Mouse (Mus musculus) left cerebral cortex, adult 9 months (tissue): ENCODE measurements around the gene Incenp.
"Not testable (repeated sequence)": the region's sequence is repeated elsewhere in the genome, so short reads cannot be mapped to it uniquely, and the experiment has no call there.

Source experiments
- DNase-seq, 2 experiments: peaks; one replicate each; pipeline ENCODE4 v3.0.0; 2022; ENCODE audit warnings: low spot score in 2 of 2

The Incenp gene

GRCm38 (mm10) chr19:9918176-9918861, 19.0 kb upstream of the Incenp start:
- peak in 1 of 2 experiments; percentile 1 for DNase-seq

DNA sequence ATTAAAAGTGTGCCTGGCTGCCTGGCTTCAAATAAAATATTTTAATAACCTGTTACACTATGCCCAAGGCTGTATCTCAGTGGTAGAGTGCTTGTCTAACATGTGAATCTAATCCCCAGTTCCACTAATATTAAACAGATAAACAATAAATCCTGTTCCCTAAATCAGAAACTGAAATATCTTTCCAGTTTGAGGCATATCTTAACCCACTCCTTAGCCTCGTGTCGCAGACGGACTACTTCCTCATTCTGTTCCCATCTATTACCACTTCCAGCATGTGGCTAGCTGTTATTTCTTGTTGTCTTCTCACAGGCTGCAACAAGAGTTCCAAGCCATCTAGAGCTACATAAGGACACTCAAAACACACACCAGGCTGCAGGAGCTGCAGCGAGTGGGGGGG, 18.4 kb upstream of the Incenp start:
- peak in 1 of 2 experiments; percentile 2 for DNase-seq

- peak in 1 of 2 experiments; percentile 85 for DNase-seq
These were observed 16.6 kb upstream of the Incenp start for GRCm38 (mm10) chr19:9915935-9916334.

GRCm38 (mm10) chr19:9914346-9914745, 15.0 kb upstream of the Incenp start:
- DNase-seq = no peak

GRCm38 (mm10) chr19:9913784-9914183, 14.4 kb upstream of the Incenp start:
- DNase-seq = no peak

GRCm38 (mm10) chr19:9911314-9911754, 12.0 kb upstream of the Incenp start:
- peak in 1 of 2 experiments; percentile 50 for DNase-seq

DNA sequence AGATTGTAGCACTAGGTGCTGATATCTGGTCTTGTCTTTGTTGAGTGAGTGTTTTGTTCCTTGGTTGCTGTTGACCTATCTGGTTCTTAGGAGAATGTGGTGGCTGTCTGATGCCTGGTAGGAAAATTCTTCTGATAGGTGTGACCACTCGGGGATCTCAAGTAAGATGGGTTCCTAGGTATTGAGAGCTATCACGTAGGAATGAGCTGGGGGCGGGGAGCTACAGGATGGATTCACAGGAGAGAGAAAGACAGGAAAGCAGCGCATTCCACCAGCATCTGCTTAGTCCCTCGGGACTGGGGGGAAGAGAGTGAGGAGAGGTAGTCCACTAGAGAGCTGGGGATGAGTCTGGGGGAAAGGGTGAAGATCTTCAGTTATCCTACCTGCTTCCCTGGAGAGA, 10.0 kb upstream of the Incenp start:
- no peak for DNase-seq

- not testable (repeated sequence) for DNase-seq
These were observed 1.3 kb upstream of the Incenp start for GRCm38 (mm10) chr19:9900696-9901095.

DNA sequence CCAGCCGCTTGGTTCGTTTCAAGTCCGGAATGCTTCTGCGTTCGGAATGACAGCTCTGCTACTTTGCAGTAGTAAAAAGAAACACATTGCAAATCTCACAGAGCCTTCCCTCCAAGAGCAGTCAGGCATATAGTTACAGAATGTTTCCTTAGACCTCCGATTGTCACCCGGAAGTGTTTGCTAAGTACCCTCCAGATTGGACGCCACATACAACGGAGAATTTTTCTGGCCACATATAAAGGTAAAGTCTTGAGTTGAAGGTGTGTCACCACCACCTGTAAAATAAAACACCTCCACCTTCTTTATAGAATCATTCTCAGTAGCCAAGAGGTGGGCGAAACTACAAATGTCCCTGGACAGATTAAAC, 412 bp upstream of the Incenp start:
- no peak for DNase-seq

- DNase-seq = no peak
These were observed 848 bp downstream of the Incenp start for GRCm38 (mm10) chr19:9898339-9899066.

DNA sequence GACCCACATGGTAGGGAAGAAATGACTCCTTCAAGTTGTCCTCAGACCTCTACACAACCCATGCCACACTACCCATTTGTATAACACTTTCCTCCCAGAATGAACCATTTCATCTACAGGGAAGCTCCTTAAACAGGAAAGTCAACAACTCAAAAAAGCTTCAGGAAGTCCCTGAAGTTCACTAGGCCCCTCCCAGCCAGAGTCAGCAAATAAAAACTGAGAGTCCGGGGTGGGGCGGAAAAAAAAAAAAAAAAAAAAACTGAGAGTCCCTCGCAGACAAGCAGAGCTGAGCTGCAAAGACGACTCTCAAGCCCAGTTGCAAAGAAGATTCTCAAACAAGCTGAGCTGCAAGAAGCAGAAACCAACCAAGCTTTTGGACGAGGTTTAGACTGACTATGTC, 3.3 kb downstream of the Incenp start:
- DNase-seq = no peak

DNA sequence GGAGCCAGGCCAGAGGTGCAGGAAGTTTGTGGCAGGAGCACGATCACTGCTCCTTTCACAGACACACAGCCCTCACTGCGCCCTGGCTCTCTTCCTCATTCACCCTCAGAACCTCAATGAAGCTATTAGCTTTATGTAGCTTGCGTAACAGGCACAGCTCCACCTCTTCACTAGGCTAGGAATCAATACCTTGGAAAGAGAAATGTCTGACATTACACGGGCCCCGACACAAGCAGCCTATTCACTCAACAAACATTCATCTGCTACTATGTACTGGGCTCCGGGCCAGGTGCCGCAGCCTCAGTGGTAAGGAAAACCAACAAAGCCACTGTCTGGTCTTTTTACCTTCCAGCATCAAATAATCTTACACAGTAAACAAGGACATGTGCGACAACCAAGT, 12.6 kb downstream of the Incenp start:
- DNase-seq = no peak

DNA sequence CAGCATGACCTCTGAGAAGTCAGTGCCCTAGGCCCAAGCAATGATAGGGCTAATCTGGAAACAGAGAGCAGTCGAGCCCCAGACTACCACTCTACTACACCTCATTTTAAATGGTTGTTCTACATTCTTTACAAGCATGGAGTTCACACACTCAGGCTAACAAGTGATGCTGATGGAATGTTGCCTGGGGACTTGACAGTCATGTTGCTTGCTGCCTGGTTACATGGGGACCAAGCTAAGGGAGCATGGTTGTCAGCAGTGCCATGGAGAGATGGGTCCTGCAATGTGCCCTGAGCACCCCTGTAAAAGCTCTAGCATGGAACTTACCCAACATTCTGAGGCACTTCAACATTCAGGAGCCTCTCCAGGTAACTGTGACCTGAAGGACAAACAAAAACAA, 13.0 kb downstream of the Incenp start:
- no peak for DNase-seq

- DNase-seq = peak; percentile 56 to 59
These were observed 21.0 kb downstream of the Incenp start for GRCm38 (mm10) chr19:9878186-9878835.

DNA sequence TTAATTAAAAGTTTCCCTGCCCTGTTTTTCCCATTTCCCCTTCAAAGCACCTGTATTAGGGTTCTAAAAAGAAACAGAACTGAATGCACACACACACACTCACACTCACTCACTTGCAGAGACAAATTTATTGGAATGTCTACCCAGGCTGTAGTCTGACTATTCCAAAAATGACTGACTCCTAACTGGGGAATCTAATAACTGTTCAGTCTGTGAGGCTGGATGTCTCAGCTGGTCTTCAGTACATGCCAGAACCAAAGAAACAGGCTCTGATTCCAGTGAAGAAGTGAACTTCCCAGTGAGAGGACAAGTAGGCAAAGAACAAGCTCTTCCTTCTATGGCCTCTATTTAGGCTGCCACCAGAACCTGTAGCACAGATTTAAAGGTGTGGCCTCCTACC, 33.9 kb downstream of the Incenp start:
- DNase-seq = no peak

GRCm38 (mm10) chr19:9864856-9865255, 34.5 kb downstream of the Incenp start:
- DNase-seq = no peak

GRCm38 (mm10) chr19:9860821-9861220, 38.5 kb downstream of the Incenp start:
- not testable (repeated sequence) for DNase-seq

DNA sequence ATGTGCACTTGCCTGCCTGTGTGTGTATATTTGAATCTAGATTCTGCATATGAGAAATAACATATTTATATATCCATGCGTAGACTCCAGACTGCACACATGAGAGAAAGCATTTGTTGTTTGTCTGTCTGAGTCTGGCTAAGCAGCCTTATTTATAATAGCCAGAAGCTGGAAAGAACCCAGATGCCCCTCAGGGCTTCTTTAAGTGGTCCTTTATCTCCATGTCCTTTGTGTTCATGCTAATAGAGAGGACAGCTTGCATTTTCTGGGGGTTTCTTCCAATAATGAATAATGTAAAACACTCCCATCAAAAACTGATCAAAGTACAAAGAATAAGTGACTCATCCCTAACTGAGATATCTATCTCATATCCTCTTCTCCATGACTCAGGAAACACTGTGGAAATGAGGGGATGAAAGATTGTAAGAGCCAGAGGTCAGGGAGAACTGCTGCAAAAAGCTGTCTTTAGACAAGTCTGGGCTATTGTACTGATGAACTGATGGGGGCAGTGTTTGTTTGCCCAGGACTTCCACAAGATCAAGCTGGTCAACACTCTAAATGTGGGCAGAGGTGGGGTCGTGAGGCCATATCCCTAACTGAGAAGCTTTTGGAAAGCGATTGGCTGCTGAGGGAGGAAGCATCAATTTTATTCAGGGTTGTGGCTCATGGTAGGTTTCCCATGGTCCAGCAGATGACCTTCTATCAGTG, 49.8 kb downstream of the Incenp start:
- not testable (repeated sequence) for DNase-seq

GRCm38 (mm10) chr19:9847262-9847661, 52.1 kb downstream of the Incenp start, which contains the start of gene Scgb2a2:
Gene Scgb2a2 (plus strand): TSS chr19:9847562.
- no peak for DNase-seq

DNA sequence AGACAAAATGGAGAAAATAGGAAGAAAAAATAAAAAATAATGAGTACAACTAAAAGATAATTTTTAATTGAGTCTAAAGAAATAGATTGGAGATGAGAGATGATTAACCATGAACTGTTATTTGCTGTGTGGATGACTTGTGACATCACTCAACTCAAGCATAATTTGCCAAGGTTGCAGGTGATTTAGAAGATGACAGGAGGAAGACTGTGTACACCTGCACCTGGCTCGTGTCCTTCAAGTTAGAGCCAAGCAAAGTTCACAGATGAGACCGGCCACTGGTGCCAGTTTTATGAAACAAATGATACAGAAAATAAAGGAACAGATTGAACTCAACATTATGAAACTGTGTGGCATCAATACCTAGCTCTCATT, 62.0 kb downstream of the Incenp start:
- DNase-seq = no peak

- DNase-seq = peak in 1 of 2 experiments; percentile 62
These were observed 62.6 kb downstream of the Incenp start for GRCm38 (mm10) chr19:9836581-9837340.
